Mouse (Mus musculus) fibroblast of lung, adult 2 months (primary cell): ENCODE data around the gene Pkn3.
"Not testable (repeated sequence)": the region's sequence is repeated elsewhere in the genome, so short reads cannot be mapped to it uniquely, and the experiment has no call there.

Source experiments
- DNase-seq: peaks from one replicate; pipeline ENCODE4 v3.0.0-alpha.2; 2011; ENCODE audit warnings: low read depth

Pkn3 gene

DNA sequence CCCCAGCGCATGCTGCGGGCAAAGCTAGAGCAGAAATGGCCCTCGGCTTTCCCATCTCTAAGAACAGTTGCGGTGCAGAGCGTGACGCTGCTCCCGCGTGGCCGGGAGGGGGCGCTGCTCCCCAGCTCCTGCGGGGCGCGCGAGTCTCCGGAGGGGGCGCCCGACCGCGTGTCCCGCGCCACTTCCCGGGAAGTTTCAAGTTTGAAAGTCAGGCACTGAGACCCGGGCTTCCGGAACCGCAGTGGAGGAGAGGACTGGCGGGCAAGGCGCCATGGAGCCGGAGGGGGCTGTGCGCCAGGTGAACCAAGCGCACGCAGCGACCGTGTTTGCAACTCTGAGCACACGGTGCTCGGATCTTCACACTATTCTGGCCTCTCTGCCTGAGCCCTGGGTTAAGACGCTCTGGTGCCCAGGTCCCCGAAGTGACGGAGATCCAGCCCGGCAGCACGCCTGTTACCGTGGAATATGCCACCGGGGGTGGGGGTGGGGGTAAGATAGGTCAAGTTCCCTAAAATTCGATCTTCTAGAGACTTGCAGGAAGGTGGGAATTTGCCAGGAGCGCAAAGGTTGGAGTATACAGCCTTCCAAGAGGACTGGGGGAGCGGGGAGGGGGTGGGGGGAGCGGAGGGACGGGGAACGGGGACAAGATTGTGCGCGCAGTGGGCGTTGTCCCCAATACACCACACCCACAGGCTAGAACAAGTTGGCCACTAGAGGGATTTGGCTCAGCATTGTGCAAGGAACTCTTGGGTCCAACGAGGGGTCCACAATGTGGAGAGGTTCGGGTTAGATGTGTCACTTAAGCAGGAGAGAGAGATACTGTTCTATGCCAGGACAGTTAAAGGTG is at the start of gene Pkn3:
Gene Pkn3 (plus strand): TSS at position 183 of the 847 bp plus-strand sequence.
- no peak for DNase-seq

DNA sequence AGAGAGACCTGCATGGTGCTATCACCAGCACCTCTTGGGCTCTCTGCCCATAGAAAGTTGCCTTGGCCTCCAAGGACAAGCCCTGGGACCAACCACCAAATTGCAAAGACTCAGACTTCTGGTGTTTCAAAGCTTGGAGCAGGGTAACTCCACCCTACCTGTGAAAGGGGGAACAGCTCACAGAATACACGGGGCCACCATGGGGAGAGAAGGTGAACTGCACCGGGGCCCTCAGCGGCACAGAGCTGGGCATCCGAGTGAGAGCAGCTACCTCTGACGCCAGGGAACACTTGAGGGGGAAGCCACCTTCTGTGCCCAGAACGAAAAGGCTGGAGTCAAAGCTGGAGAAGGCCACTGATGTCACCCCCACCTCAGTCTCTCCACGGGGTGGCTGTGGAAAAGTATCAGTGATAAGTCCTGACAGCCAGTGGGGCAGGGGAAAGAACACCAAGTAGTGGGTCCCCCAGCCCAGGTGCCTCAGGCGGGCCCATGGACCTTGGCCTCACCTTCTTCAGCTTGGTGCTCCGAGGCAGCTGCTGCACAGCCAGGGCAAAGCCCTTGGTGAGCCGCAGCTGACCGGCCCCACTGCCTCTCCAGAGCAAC is 45.1 kb upstream of the Pkn3 start:
- no peak for DNase-seq

DNA sequence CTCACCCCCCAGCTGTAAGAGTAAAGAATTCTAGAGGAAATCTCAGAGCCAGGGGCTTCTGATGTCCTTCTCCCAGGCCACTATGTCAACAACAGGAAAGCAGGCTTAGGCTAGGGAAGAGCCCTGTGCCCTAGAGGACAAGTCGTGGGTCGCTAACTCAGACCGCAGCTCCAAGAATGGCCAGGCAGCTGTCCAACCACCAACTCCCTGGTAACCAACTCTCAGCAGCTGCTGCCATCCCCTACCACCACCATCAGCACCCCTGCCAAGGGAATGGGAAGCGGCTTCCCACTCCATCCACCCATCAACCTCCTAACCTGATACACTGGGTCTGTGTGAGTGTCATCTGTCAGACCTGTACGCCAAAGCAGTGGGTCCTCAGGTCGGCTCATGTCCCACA is 44.5 kb upstream of the Pkn3 start:
- DNase-seq: no peak

DNA sequence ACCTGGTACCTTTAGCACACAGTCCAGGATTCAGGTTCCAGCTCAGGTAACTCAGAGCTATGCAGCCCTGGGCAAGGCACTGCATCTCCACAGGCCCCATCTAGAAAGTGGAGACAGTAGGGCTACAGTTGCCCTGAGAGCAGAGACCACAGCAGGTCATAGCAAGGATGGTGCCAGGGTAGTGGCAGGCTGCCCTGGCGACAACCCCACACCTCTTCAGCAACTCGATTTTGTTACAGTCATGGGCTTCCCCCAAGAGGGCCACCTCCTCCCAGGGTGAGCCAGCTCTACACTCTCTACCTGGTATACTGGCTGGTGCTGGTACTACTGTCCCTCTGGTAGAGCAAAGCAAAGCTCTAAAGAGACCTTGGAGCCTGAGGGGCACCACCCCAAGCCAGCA is 39.7 kb upstream of the Pkn3 start:
- DNase-seq: no peak

DNA sequence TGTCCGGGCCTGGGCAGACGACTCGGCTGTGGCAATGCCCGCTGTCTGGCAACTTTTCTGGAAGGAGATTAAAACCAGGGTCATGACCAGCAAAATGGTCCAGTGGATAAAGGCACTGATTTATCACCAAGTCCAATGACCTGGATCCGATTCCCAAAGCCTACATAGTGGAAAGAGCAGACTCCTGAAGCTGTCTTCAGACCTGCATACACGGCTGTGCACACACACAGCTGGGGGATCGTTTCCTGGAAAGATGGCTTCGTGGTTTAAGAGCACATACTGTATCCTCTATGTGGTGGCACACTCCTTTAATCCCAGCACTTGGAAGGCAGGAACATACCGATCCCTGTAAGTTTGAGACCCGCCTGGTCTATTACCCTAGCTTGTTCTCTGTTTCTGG is 39.1 kb upstream of the Pkn3 start:
- DNase-seq: no peak

DNA sequence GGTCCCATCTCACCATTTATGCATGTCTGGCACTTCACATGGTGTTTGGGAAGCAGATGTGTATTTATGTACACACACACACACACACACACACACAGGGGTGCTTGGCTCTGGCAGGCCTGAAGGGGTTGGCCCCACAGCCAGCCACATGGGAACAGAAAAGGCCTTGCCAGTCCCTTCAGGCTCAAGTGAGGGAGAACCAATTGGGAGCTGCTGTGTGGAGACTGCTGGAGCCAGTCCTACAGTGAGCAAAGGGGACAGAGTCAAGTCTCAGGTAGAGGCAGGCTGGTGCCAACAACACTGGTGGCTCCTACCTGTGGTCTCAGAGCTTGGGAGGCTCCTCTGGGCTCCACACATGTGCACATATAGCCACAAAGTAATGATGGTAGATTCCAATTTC is 37.8 kb upstream of the Pkn3 start:
- DNase-seq: no peak

DNA sequence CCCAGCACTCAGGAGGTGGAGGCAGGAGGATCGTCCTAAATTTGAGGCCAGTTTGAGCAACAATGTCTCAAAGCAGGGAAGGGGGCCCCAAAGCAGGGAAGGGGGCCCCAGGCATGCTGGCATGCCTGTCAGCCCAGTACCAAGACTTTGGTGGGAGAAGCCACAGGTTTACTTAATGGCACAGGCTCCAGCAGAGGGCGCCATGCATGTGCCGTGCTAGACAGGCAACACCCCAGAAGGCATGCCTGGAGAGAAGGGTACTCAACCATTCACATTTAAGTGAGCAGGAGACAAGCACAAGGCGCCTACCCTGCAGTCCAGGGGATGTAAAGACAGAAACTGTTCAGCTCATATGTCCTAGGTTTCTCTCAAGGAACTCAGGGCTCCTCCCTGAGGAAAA is 35.0 kb upstream of the Pkn3 start:
- DNase-seq: no peak

DNA sequence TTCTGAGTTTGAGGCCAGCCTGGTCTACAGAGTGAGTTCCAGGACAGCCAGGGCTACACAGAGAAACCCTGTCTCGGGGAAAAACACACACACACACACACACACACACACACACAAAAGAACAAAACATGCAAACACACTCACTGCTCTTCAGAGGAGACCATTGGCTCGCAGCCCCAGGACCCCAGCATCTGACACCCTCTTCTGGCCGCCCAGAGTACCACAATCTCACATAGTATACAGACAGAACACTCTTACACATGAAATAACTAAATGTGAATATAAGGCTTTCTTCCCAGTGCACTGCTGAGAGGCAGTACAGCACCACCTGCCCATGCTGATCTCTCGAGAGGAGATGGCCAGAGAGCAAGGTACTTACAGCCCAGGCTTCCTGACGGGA is 32.9 kb upstream of the Pkn3 start:
- no peak for DNase-seq

DNA sequence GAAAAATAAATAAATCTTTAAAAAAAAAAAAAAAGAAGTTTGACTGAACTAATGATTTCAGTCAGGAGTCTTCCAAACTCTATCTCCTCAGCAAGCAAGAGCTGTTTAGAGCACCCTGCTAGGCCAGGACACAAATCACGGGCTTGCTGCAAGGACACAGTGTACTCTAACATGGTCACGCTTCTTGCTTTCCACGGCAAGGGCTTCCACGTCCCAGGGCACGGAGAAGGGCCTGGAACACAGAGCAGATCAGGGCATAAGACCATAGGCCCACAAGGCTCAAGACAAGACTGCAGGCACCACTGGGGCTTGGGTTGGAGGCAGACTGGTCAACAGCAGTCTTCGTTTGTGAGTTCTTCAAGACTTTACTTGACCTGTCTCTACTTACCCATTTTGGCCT is 30.4 kb upstream of the Pkn3 start:
- no peak for DNase-seq

DNA sequence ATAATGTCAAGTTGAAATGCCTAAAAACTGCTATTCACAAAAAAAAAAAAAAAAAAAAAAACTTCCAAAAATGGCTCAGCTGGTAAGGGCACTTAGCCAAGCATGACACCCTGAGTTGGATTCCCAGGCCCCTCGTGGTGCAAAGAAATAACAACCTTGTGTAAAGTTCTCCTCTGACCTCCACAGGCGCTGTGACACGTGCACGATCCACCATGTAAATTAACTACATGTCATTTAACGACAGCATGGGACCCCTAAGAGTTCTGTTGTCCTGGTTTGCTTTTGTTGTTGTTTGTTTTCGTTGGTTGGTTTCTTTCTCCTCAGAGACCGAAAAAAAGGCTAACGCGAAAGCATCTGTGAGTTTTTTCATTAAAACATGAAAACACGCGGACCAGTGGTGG is 29.4 kb upstream of the Pkn3 start:
- no peak for DNase-seq

DNA sequence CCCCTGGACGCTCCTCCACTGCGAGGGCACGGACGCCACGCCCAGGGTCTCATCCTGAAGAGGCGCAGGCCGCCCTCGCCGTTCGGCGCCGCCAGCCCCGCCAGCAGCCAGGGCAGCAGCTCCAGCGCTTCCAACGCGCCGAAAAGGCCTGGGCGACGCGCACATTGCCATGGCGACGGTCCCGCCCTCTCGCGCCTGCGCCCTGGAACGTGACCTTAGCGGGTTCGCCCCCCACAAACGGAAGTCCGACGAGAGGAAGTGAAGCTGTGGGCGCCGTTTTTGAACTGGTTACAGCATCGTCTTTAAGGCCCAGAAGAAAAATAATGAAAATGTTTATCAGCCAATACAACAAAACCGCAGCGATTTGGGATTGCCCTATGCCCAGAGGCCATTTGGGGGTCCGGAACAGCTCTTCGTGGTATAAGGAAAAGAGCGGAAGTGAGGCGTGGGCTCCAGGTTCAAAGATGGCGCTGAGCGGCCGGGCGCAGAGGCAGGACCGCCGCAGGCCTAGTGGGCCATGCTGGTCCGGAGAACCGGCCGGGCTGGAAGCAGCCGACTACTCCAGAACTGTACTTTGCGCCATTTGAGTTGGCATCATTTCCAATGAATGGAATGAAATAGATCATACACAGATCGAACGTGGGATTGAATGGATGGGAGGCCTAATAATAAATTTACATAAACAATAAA is 28.6 kb upstream of the Pkn3 start, which contains the start of gene Wdr34:
Gene Wdr34 (minus strand): TSS at position 183 of the 690 bp plus-strand sequence.
- DNase-seq: peak; percentile 79

DNA sequence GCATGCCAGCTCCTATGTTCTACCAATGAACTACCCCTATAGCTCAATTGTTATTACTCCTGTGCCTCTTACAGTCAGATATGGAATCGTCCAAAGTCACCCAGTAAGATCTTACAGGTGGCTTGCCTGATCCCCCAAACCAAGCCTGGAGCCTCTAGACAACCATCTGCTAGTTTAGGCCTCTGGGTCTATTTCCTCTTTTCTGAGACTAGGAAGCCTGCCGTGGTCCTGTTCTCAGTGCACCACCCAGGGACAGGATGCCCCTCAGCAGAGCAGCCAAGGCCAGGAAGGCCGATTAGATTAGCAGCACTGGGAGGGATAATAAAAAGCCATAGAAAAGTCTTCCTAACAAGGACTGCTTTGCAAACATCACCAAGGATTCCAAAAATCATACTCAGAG is 27.7 kb upstream of the Pkn3 start:
- DNase-seq: no peak

DNA sequence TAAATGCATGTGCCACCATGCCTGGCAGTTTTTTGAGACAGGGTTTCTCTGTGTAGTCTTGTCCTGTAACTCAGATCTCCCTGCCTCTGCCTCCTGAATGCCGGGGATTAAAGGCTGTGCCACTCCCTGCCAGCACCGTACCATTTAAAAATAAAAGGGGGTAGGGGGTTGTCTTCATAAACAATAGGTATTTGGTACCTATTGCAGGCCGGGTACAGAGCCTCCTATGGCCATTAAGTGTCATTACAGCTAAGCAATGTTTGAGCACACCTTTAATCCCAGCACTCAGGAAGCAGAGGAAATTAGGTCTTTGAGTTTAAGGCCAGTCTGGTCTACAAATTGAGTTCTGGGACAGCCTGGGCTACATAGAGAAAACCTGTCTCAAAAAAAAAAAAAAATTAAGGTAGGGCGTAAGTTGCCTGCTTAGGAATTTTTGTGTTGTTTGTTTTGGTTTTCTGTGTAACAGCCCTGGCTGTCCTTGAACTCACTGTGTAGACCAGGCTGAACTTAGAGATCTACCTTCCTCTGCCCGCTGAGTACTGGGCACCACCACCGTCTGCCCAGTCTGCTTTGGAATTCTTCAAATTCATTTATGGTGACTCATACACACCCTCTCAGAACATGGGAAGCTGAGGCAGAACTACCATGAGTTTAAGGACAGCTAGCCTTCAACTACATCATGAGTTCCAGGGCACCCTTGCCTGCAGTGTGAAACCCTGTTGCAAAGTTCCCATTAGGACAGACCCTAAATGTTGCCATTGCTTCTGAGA is 25.3 kb upstream of the Pkn3 start:
- DNase-seq: no peak

DNA sequence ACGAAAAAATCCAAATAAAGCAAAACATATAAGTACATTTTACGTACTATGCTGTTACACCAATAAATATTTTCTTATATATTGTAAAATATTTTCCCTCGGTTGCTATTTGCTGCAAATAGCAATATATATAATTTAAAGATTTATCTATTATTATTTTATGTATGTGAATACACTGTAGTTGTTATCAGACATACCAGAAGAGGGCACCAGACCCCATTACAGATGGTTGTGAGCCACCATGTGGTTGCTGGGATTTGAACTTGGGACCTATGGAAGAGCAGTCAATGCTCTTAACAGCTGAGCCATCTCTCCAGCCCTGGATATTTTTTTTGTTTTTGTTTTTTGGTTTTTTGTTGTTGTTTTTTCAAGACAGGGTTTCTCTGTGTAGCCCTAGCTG is 22.2 kb upstream of the Pkn3 start:
- not testable (repeated sequence) for DNase-seq

DNA sequence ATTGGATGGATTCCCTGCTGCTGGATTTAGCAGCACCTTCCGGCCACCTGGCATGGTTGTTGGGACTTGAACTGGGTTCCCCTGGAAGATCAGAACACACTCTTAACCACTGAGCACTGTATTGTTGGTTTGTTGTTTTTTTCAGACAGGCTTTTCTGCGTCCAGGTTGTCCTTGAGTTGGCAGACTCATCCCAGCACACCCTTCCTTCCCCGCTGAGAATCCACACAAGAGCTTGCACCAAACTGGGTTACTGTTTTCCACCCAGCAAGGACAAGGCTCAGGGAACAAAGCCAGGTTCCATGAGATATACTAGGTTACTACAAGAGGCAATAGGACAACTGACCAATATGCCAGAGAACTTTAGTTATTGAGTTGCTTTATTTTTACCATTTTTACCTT is 20.7 kb upstream of the Pkn3 start:
- DNase-seq: no peak

DNA sequence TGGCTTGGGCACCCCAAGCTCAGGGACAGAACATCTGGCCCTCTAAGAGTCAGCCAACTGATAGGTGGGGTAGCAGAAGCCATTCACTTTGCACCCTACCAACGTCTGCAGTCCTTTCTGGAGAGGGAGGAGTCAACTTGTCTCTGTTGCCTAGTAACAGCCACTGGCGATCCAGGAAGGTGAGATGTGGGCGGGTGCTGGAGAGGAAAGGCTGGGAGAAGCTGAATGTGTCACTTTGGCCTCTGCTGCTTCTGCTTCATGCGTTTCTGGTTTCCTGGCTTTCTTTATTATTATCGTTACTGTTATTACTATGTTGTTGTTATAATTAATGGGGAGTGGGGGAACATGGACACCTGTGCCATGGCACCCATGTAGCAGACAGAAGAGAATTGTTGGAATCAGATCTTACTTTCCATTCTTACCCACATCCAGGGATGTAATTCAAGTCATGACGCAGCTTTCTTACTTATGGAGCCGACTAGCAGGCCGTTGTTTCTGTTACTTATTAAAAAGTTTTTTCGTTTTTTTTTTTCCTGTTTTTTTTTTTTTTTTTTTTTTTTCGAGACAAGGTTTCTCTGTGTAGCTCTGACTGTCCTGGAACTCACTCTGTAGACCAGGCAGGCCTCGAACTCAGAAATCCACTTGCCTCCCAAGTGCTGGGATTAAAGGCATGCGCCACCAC is 20.1 kb upstream of the Pkn3 start, which contains the start of gene Set:
Gene Set (plus strand): TSS at position 156 of the 682 bp plus-strand sequence.
- no peak for DNase-seq

DNA sequence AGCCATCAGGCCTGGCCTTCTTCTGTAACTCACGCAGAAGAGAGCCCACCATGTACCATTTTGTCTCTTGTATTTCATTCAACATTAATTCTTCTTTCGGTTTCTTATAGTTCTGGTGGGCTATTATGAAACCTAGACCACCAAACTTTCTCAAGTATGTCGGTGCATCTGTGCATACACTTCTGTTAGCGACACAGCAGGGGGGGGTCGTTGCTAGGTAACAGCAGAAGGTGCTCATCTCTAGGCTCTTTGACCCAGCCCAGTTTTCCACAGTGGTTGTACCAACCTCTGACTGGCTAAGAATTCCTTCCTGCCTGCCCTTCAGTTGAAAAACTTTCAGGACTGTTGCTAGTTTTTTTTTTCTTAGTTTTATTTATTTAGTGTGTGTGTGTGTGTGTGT is 19.1 kb upstream of the Pkn3 start:
- no peak for DNase-seq

DNA sequence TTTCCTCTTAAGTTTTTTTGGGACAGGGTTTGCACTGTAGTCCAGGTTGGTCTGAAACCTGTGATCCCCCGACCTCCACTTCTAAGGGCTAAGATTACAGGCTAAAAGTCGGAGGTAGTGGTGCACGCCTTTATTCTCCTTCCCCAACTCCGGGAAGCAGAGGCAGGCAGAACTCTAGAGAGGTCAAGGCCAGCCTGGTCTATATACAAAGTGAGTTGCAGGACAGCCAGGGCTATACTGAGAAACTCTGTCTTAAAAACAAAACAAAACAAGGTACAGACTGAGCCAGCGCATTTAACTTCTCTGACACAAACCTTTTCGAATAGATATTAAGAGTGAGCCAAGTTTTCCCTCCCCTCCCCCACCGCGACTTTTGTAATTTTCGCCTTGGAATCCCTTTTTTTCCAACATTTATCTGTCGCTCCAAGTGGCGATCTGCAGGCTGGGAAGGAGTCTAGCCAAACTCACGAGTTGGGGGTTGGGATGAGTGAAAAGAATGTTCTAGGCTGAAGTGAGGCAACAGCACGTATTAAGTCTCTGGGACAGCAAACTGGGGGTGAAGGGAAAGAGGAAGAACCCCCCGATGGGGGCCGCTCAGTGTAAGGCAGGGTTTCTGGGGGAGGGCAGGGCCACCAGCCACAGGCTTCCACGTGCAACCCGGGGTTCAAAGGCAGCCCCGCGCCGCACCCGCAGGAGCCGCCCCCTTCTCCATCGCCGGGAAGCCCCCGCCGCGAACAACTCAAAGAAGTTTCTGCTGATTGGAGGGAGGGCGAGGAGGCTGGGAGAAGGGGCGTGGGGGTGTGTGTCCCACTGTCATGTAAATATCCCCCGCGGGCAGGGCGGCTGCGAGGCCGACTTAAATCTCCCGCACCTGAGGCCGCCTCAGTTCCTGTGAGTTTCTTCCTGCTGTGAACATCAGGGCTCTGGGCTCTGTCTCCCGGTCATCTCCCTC is 16.0 kb upstream of the Pkn3 start:
- no peak for DNase-seq

DNA sequence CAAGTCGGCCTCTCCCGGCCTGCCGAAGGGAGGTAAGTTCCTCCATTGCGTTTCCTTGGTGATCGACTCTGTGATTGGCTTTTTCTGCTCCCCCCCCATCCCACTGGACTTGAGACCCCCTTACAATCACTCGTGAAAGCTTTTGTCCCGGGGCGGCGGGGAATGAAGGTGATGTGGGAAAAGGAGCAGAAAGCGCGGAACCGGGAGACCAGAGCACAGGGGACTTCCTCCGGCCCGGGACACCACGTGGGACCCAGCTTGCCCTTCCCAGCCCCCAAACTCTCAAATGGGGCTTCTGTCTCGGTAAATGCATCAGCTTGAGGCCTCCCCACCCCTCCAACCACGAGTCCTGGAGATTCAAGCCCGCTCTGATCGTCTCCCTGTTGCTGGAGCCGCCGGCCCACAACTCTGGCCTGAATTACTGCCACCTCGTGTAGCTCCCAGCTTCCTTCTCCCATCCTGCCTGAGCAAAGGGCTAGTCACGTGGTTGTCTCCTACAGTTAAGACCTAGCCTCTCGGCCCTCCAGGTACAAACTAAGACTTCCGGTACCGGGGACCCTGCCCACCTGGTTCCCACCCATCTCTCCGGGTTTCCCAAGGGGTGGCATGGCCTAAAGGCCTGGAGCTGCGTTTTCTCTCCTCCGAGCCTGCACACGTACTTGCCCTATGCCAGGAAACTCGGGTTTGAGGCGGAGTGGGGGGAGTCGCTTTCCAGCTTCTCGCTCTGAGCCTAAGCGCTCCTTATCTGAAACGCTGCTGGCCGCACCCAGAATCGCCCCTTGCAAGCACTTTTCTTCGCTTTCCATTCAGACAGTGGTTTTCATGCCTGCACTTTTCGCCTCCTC is 15.0 kb upstream of the Pkn3 start:
- peak; percentile 46 for DNase-seq

DNA sequence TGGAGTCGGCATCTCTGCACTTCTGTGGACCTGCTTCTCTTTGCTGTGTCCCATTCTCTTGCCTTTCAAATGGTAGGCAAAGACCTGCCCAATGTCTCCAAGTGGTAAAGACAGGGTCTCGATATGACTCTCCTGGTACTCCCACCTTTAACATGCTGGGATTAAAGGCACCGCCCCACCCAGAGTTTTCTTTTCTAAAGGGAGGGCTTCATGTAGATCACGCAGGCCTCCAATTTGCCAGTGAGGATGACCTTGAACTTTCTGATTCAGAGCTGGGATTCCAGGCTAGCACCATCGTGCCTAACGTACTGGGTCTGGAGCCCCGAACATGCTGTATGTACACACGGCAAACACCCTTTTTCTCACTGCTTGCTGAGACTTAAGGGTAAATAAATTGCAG is 14.2 kb upstream of the Pkn3 start:
- DNase-seq: no peak
